Mouse (Mus musculus): ENCODE measurements at regions not wholly inside any gene's neighbourhood (a gene's known extent, or its start where the extent isn't known, plus 50 kb on each side); places are given as distances from the start of the nearest gene placed in this dataset.

- no peak for DNase-seq
- intact Hi-C loops (cut with DNase I; ENCODE audit: low total_unique reads), result no loop called here
These were observed 79.6 kb upstream of the Tmc3 start for GRCm38 (mm10) chr7:83504996-83505645.

GRCm38 (mm10) chr7:83516295-83516694 is 68.4 kb upstream of the Tmc3 start:
- intact Hi-C loops (cut with DNase I; ENCODE audit: low total_unique reads), result no loop called here
- DNase-seq, result no peak

GRCm38 (mm10) chr7:83521511-83521910 is 63.2 kb upstream of the Tmc3 start:
- intact Hi-C loops (cut with DNase I; ENCODE audit: low total_unique reads), result no loop called here
- no peak for DNase-seq

Measured in gastrocnemius, postnatal 14 days (tissue).